Mouse (Mus musculus): ENCODE measurements at regions not wholly inside any gene's neighbourhood (a gene's known extent, or its start where the extent isn't known, plus 50 kb on each side); places are given as distances from the start of the nearest gene placed in this dataset.
A peak's percentile ranks its signal among the peaks of the same experiment; 100 is the strongest.

DNA sequence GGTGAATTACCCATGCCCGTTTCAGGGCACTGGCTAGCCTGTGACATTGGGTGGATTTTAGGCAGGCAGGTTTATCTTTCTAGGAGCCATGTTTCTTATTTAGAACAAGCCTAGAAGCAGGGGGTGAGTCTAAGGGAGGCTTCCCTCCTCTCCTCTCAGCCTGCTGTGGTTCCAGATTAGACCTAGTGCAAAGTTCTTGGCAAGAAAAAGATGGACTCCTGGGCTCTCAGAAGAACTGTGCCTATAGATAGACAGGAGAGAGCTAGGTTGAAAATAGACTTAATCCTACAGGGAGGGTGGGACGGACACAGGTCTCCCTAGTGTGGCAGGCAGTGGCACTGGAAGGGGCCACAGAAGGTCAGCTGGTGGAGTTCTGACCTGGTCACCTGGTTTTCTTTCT lies 95.3 kb downstream of the Chst1 start:
- H3K4me1 ChIP-seq (ENCODE audit: control insufficient read depth, insufficient read depth, low read length): peaks cover 4% of the 10 kb centered on the region
- H3K27ac ChIP-seq (ENCODE audit: low read depth, low read length): no peak overlapping the region
- 79% methylated on average over 2 of the region's 2 CpGs for WGBS
- H3K27me3 ChIP-seq (replicated peaks; ENCODE audit: control insufficient read depth, insufficient read depth, low read length): no peaks in the 10 kb centered on the region
- DNase-seq (ENCODE audit: low spot score) (no peak), ATAC-seq (no peak)
- no peak overlapping the region for H3K9ac ChIP-seq (ENCODE audit: low read length)
- H3K9me3 ChIP-seq (replicated peaks; ENCODE audit: control insufficient read depth, low read length): no peaks in the 10 kb centered on the region
- no peaks in the 10 kb centered on the region for H3K36me3 ChIP-seq (ENCODE audit: control insufficient read depth, insufficient read depth, low read length)
- H3K4me3 ChIP-seq (ENCODE audit: low read depth, low read length): no peak overlapping the region
- no peak overlapping the region for H3K4me2 ChIP-seq (ENCODE audit: low read length)

DNA sequence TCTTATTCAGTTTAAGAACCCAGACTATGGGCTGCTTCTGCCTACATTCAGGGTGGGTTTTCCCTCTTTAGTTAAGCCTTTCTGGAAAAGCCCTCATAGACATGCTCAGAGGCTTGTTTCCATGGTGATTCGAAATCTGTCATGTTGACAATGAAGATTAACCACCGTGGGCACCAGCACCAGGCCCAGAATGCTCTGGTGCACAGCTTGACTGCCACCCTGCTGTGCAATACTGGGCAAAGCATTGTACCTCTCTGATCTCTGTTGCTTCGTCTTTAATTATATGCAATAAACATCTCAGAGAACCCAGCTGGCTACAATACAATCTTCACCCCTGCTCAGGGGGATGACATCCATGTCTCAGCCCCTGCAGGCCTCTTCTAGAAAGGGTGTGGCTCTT lies 96.4 kb downstream of the Chst1 start:
- H3K4me2 ChIP-seq (ENCODE audit: low read length): no peak overlapping the region
- no peak overlapping the region for H3K4me3 ChIP-seq (ENCODE audit: low read depth, low read length)
- no peaks in the 10 kb centered on the region for H3K36me3 ChIP-seq (ENCODE audit: control insufficient read depth, insufficient read depth, low read length)
- WGBS: 12% methylated on average over 3 of the region's 3 CpGs
- ATAC-seq (no peak; the same call in 1 of the 2 replicates), DNase-seq (ENCODE audit: low spot score) (peak; percentile 49)
- no peak overlapping the region for H3K27ac ChIP-seq (ENCODE audit: low read depth, low read length)
- peaks cover 4% of the 10 kb centered on the region for H3K4me1 ChIP-seq (ENCODE audit: control insufficient read depth, insufficient read depth, low read length)
- no peaks in the 10 kb centered on the region for H3K27me3 ChIP-seq (replicated peaks; ENCODE audit: control insufficient read depth, insufficient read depth, low read length)
- H3K9me3 ChIP-seq (replicated peaks; ENCODE audit: control insufficient read depth, low read length): no peaks in the 10 kb centered on the region
- H3K9ac ChIP-seq (ENCODE audit: low read length): no peak overlapping the region

DNA sequence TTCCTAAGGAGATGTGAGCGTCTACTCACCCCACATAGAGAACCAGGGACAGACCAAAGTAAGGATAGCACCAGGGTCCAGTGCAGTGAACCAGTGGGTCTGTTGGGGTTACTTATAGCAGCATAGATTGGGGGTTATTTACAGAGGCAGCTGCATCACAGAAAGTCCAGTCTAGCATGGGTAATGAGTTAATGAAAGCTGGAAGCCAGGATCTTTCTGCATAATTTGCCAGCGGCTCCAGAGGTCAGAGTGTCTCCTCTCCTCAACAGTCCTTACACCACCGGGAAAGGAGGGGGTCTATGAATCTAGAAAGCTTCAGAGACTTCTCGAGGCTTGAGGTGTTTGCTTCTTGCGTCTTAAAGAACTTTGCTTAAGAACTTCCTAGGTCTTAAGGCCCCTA lies 98.2 kb downstream of the Chst1 start:
- H3K4me1 ChIP-seq (ENCODE audit: control insufficient read depth, insufficient read depth, low read length): peaks cover 4% of the 10 kb centered on the region
- 41% methylated on average over 5 of the region's 5 CpGs for WGBS
- H3K27ac ChIP-seq (ENCODE audit: low read depth, low read length): no peak overlapping the region
- no peaks in the 10 kb centered on the region for H3K9me3 ChIP-seq (replicated peaks; ENCODE audit: control insufficient read depth, low read length)
- H3K4me3 ChIP-seq (ENCODE audit: low read depth, low read length): no peak overlapping the region
- no peak for DNase-seq (ENCODE audit: low spot score)
- no peak for ATAC-seq
- no peak overlapping the region for H3K4me2 ChIP-seq (ENCODE audit: low read length)
- no peak overlapping the region for H3K9ac ChIP-seq (ENCODE audit: low read length)
- no peaks in the 10 kb centered on the region for H3K36me3 ChIP-seq (ENCODE audit: control insufficient read depth, insufficient read depth, low read length)
- no peaks in the 10 kb centered on the region for H3K27me3 ChIP-seq (replicated peaks; ENCODE audit: control insufficient read depth, insufficient read depth, low read length)

DNA sequence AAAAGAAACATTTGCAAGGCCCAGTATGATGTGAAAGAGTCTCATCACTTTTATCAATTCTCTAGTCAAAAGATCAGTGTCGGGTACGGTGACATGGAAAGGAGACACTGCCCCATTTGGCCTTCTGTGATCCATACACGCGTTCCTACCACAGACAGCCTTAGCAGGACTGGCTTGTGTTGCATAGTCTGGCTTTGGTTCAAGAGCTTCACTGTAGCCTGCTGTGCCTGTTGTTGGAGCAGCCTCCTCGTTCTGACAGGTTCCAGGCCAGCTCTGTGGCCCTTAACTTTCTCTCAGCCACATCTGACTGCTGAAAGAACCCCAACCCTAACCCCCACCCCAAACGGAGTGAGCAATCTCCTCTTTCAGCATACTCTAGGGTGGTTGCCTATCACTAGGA lies 99.9 kb downstream of the Chst1 start:
- WGBS: 77% methylated on average over 6 of the region's 6 CpGs
- Histone ChIP-seq H3K36me3 (ENCODE audit: control insufficient read depth, insufficient read depth, low read length) (no peaks in the 10 kb centered on the region), H3K4me2 (ENCODE audit: low read length) (no peak overlapping the region), H3K4me3 (ENCODE audit: low read depth, low read length) (no peak overlapping the region), H3K27ac (ENCODE audit: low read depth, low read length) (no peak overlapping the region), H3K27me3 (replicated peaks; ENCODE audit: control insufficient read depth, insufficient read depth, low read length) (no peaks in the 10 kb centered on the region), H3K4me1 (ENCODE audit: control insufficient read depth, insufficient read depth, low read length) (peaks cover 4% of the 10 kb centered on the region), H3K9me3 (replicated peaks; ENCODE audit: control insufficient read depth, low read length) (no peaks in the 10 kb centered on the region), H3K9ac (ENCODE audit: low read length) (no peak overlapping the region)
- no peak for ATAC-seq
- no peak for DNase-seq (ENCODE audit: low spot score)

DNA sequence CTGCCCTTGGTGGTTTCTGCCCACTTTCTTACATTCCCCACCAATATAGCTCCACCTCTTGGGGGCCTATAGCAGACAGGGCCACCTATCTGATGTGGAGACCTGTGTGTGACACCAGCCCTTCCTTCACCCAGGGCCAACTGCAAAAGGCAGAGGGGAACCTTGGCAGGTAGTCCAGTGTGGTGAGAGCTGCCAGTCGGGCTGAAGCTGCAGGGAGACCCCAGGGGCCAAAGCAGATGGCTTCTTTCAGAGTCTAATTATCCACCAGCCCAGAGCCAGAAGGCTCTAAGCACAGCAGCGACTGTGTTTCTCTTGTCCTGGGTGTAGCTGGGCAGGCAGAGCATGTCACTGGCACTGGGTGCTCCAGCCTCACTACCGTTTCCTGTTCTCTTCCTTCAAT lies 104.5 kb downstream of the Chst1 start:
- H3K4me3 ChIP-seq (ENCODE audit: low read depth, low read length): no peak overlapping the region
- WGBS: 32% methylated on average over 3 of the region's 3 CpGs
- H3K27ac ChIP-seq (ENCODE audit: low read depth, low read length): no peak overlapping the region
- no peak overlapping the region for H3K9ac ChIP-seq (ENCODE audit: low read length)
- H3K27me3 ChIP-seq (replicated peaks; ENCODE audit: control insufficient read depth, insufficient read depth, low read length): no peaks in the 10 kb centered on the region
- ATAC-seq (no peak), DNase-seq (ENCODE audit: low spot score) (no peak)
- H3K4me1 ChIP-seq (ENCODE audit: control insufficient read depth, insufficient read depth, low read length): peaks cover 2% of the 10 kb centered on the region; the same call in 1 of the 2 replicates
- H3K36me3 ChIP-seq (ENCODE audit: control insufficient read depth, insufficient read depth, low read length): no peaks in the 10 kb centered on the region
- H3K4me2 ChIP-seq (ENCODE audit: low read length): no peak overlapping the region
- H3K9me3 ChIP-seq (replicated peaks; ENCODE audit: control insufficient read depth, low read length): no peaks in the 10 kb centered on the region

DNA sequence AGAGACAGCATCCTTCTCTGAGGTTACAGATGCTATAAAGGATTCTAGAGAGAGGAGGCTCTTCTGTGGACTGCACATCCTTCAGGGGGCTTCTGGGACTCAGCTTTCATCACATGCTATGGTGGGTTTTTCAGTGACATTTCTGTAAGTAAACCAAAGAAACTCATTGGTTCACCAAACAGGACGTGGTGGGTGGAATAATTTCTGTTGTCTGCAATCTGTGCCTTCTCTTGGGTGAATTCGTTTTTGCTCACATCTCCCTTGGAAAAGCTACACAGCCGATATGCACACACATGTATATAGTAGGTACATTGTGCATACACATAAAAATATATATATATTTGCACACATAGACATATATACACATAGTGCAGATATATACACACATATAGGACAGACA lies 110.2 kb downstream of the Chst1 start:
- Histone ChIP-seq H3K4me1 (ENCODE audit: control insufficient read depth, insufficient read depth, low read length) (peaks cover 12% of the 10 kb centered on the region), H3K27me3 (replicated peaks; ENCODE audit: control insufficient read depth, insufficient read depth, low read length) (no peaks in the 10 kb centered on the region), H3K9ac (ENCODE audit: low read length) (no peak overlapping the region), H3K27ac (ENCODE audit: low read depth, low read length) (no peak overlapping the region), H3K4me3 (ENCODE audit: low read depth, low read length) (no peak overlapping the region), H3K4me2 (ENCODE audit: low read length) (no peak overlapping the region), H3K36me3 (ENCODE audit: control insufficient read depth, insufficient read depth, low read length) (no peaks in the 10 kb centered on the region), H3K9me3 (replicated peaks; ENCODE audit: control insufficient read depth, low read length) (no peaks in the 10 kb centered on the region)
- ATAC-seq (no peak), DNase-seq (ENCODE audit: low spot score) (no peak)
- WGBS: 87% methylated on average over 3 of the region's 3 CpGs

DNA sequence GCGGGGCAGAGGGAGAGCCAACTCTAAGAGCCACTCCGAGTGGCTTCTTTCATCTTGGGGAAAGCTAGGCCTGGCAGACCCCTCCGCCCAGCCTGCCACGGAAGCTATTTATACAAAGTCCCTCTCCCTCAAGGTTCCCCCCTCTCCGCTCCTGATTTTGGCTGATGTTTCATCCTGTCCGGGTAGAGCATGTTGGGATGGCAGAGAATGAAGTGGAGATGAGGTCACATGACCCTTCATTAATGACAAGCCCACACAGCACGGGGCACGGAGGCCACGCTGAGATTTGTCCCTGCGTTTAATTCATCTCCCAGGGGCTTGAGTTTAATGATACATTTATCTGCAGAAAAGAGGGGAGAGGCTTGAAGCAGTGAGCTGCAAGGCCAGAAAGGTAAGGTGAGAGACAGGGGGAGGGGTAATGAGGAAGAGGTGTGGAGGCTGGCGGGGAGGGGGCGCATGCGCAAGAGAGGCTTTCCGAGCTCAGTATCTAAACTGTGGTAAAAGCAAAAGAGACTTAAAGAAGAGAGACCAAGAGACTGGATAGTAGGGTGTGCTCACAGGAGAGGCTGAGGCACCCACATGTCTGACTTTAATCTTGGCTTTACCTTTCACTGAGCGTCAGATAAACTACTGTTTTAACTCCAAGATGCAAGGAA lies 111.7 kb downstream of the Chst1 start:
- peak overlapping the region; percentile 15; the same call in 1 of the 2 replicates for H3K4me2 ChIP-seq (ENCODE audit: low read length)
- peak overlapping the region; percentile 52; the same call in 1 of the 2 replicates for H3K27ac ChIP-seq (ENCODE audit: low read depth, low read length)
- no peaks in the 10 kb centered on the region for H3K36me3 ChIP-seq (ENCODE audit: control insufficient read depth, insufficient read depth, low read length)
- 30% methylated on average over 15 of the region's 15 CpGs for WGBS
- ATAC-seq (peak; percentile 67), DNase-seq (ENCODE audit: low spot score) (peak; percentile 69)
- H3K9me3 ChIP-seq (replicated peaks; ENCODE audit: control insufficient read depth, low read length): no peaks in the 10 kb centered on the region
- peaks cover 12% of the 10 kb centered on the region for H3K4me1 ChIP-seq (ENCODE audit: control insufficient read depth, insufficient read depth, low read length)
- H3K4me3 ChIP-seq (ENCODE audit: low read depth, low read length): no peak overlapping the region
- no peak overlapping the region for H3K9ac ChIP-seq (ENCODE audit: low read length)
- no peaks in the 10 kb centered on the region for H3K27me3 ChIP-seq (replicated peaks; ENCODE audit: control insufficient read depth, insufficient read depth, low read length)

DNA sequence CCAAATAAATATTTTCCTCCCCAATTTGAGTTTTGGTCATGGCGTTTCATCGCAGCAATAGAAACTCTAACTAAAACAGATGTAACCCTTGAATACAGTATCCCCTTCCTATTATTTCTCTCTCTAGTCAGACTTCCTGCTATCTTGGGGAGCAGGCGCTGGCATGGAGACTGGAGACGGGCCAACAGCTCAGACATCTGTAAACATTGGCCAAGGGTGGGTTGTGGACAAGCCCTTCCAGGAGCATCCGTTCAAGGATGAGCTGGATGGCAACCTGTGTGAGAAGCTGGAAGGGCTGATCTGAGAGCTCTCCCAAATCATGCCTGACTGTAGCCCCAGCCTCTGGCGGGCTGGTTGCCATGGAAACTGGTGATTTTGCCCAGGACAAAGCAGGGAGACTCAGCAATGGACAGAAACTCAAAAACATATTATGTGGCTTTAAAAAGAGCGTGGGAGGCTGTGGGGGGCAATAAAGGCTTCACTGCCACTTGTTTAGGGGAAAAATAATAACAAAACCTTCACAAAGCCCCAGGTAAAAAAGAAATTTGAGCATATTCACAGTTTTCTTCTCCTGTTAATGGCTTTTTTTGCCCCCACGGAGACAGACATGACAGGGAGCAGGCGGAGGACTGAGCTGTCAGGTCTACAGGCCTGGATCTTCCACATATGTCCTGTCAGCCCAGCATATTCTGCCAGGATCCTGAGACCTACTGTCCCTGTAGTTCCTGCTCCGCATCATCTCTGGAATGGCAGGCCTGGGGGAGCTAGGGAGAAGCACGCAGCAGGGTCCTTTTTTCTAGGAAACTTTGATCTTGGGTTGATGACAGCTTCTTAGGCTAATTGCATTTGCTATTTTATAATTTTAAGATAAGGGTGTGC lies 113.0 kb downstream of the Chst1 start:
- peaks cover 12% of the 10 kb centered on the region for H3K4me1 ChIP-seq (ENCODE audit: control insufficient read depth, insufficient read depth, low read length)
- no peak overlapping the region for H3K4me2 ChIP-seq (ENCODE audit: low read length)
- peak overlapping the region; percentile 36; the same call in 1 of the 2 replicates for H3K27ac ChIP-seq (ENCODE audit: low read depth, low read length)
- no peaks in the 10 kb centered on the region for H3K27me3 ChIP-seq (replicated peaks; ENCODE audit: control insufficient read depth, insufficient read depth, low read length)
- no peaks in the 10 kb centered on the region for H3K9me3 ChIP-seq (replicated peaks; ENCODE audit: control insufficient read depth, low read length)
- H3K9ac ChIP-seq (ENCODE audit: low read length): no peak overlapping the region
- no peak overlapping the region for H3K4me3 ChIP-seq (ENCODE audit: low read depth, low read length)
- WGBS: 36% methylated on average over 11 of the region's 11 CpGs
- H3K36me3 ChIP-seq (ENCODE audit: control insufficient read depth, insufficient read depth, low read length): no peaks in the 10 kb centered on the region
- ATAC-seq (peak; percentile 70; the same call in 1 of the 2 replicates), DNase-seq (ENCODE audit: low spot score) (peak; percentile 82)

DNA sequence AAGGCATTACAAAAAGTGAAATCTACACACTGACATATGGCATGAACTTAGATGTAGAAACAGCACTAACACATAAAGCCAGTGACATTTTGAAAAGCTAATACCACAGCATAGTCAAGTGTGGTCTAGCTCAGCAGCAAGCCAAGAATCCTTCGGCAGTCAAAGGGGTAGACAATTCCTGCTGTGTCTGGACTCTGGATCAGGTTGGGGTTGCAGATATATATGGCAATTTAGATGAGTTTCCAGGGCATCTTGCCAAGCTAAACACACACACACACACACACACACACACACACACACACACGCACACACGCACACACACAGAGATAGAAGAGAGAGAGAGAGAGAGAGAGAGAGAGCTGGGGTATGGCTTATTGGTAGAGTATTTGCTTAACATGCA lies 118.2 kb downstream of the Chst1 start:
- Histone ChIP-seq H3K27ac (ENCODE audit: low read depth, low read length) (no peak overlapping the region), H3K4me3 (ENCODE audit: low read depth, low read length) (no peak overlapping the region), H3K4me2 (ENCODE audit: low read length) (no peak overlapping the region), H3K27me3 (replicated peaks; ENCODE audit: control insufficient read depth, insufficient read depth, low read length) (no peaks in the 10 kb centered on the region), H3K36me3 (ENCODE audit: control insufficient read depth, insufficient read depth, low read length) (no peaks in the 10 kb centered on the region), H3K9ac (ENCODE audit: low read length) (no peak overlapping the region), H3K9me3 (replicated peaks; ENCODE audit: control insufficient read depth, low read length) (no peaks in the 10 kb centered on the region), H3K4me1 (ENCODE audit: control insufficient read depth, insufficient read depth, low read length) (peaks cover under 1% of the 10 kb centered on the region; the same call in 1 of the 2 replicates)
- no peak for DNase-seq (ENCODE audit: low spot score)
- no peak for ATAC-seq
- WGBS: 82% methylated on average over 3 of the region's 3 CpGs
